Mouse (Mus musculus) frontal cortex, adult 2 months (tissue): ENCODE measurements at regions not wholly inside any gene's neighbourhood (a gene's known extent, or its start where the extent isn't known, plus 50 kb on each side); places are given as distances from the start of the nearest gene placed in this dataset.

Experiments used
- DNase-seq, 2 experiments: peaks; one replicate each; pipeline ENCODE4 v3.0.0; 2022; ENCODE audit warnings: low spot score in 1 of 2; ENCODE audit errors: extremely low spot score in 1 of 2

- DNase-seq = peak in 1 of 2 experiments; percentile 29
Observed at GRCm38 (mm10) chr11:13237198-13237597, 772.4 kb upstream of the Cobl start.
